Mouse (Mus musculus) kidney, embryonic 15.5 days (tissue): Measurements from ENCODE around the gene Nhp2. TPM values are rescaled to one million over a fixed set of nuclear protein-coding genes. Genes with fewer than 3 reads are reported as not detected.
"Not testable (repeated sequence)": the region's sequence is repeated elsewhere in the genome, so short reads cannot be mapped to it uniquely, and the experiment has no call there.

ENCODE experiments used
- ATAC-seq: fragments of 200-750 bp; cut with Nextera tagmentation; replicated peaks from 2 replicates; pipeline ENCODE4 v1.8.0; 2017; ENCODE audit warnings: moderate TSS enrichment; ENCODE audit not compliant: low FRiP score
- H3K27ac ChIP-seq: fragments of 300-500 bp; sonication (generic); 2 replicates; pipeline ENCODE4 v1.5.1; 2015; ENCODE audit warnings: mild to moderate bottlenecking, inconsistent platforms
- H3K27me3 ChIP-seq: fragments of 300-500 bp; sonication (generic); 2 replicates; pipeline ENCODE4 v1.6.1; 2015; ENCODE audit warnings: inconsistent platforms
- H3K36me3 ChIP-seq: fragments of 300-500 bp; sonication (generic); 2 replicates; pipeline ENCODE4 v1.6.1; 2015; ENCODE audit warnings: inconsistent platforms
- H3K4me1 ChIP-seq: fragments of 300-500 bp; sonication (generic); 2 replicates; pipeline ENCODE4 v1.6.1; 2015; ENCODE audit warnings: inconsistent platforms
- H3K4me2 ChIP-seq: fragments of 300-500 bp; sonication (generic); 2 replicates; pipeline ENCODE4 v1.6.1; 2015; ENCODE audit warnings: moderate library complexity, mild to moderate bottlenecking, inconsistent platforms
- H3K4me3 ChIP-seq: fragments of 300-500 bp; sonication (generic); replicated peaks from 2 replicates; pipeline ENCODE4 v1.5.1; 2015; ENCODE audit warnings: mild to moderate bottlenecking, inconsistent platforms
- H3K9ac ChIP-seq: fragments of 300-500 bp; sonication (generic); 2 replicates; pipeline ENCODE4 v1.6.1; 2015; ENCODE audit warnings: mild to moderate bottlenecking, inconsistent platforms
- H3K9me3 ChIP-seq: fragments of 300-500 bp; sonication (generic); replicated peaks from 2 replicates; pipeline ENCODE4 v1.6.1; 2016; ENCODE audit warnings: inconsistent platforms
- WGBS: fragments of 180-500 bp; shearing (Covaris S2); methylation state at CpG from one replicate; pipeline ENCODE4 v1.1.7; 2015; ENCODE audit warnings: mixed read lengths; 5-methylcytosine and 5-hydroxymethylcytosine counted together
- polyA plus RNA-seq: library from polyadenylated mRNA; unstranded; fragments of >200 nt; fragmentation: Nextera tagmentation; extraction: Ambion mirVana; gene quantifications from 2 replicates; pipeline ENCODE4 v1.2.1, GENCODE M21; 2015

Nhp2 gene
- polyA plus RNA-seq, 1 experiment from 2014 or later = 163 TPM

DNA sequence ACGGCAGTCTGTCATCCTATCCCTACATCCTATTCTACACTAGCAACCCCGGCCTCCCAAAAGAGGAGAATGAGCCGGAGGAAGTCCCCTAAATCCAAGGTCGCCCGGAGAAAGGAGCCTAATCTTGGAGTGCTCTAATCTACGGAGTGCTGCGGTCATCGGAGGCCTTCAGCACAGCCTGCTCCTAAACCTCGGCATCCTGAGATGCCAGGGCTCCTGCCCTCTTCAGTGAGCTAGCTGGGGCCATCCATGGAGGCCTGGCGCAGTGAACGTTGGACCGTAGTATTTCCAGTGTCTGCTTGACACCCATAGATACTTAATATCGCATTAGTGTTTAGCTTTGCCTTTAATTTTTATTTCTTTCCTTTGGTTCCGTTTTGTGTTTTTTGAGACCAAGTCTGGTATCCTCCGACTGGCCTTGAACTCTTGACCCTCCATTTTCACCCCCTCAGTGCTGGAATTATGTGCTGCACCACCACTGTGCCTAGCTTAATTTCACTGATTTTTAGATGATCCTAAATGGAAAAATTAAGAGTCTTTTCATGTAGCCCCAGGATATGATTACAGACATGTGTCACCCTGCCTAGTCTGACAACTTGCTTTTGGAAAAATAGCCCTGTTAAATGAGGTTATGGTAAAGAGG lies 12.3 kb upstream of the Nhp2 start:
- Histone ChIP-seq H3K27me3 (no peaks in the 10 kb centered on the region), H3K27ac (peak overlapping the region; percentile 95), H3K9ac (peak overlapping the region; percentile 99), H3K4me2 (peak overlapping the region; percentile 69), H3K9me3 (no peaks in the 10 kb centered on the region), H3K4me1 (peaks cover 37% of the 10 kb centered on the region), H3K4me3 (peak overlapping the region; percentile 95), H3K36me3 (peaks cover 35% of the 10 kb centered on the region)
- 5% methylated on average over 15 of the region's 15 CpGs for WGBS
- ATAC-seq = peak; percentile 59

DNA sequence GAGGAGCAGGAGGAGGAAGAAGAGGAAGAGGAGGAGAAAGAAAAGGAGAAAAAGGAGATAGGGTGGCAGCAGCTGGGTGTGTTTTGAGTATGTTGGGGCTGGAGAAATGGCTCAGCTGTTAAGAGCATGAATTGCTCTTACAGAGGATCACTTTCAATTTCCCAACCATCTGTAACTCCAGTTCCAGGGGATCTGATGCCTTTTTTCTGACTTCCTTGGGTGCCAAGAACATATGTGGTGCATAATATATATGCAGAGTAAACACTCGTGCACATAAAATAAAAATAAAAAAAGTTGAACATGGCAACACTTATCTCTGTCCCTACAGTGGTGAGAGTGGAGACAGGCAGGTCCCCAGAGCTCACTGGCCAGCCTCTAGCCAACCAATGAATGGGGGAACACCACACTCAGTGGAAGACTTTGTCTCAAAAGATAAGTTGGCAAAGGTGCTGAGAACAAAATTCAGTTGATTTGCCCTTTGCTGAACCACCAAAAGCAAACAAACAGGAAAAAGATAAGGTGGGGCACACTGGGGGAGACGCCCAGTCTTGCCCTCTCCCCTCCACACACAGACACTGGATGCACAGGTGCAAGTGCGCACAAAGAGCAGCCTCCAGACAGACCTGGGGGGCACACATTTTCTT lies 10.1 kb upstream of the Nhp2 start:
- ATAC-seq = no peak
- H3K27ac ChIP-seq = no peak overlapping the region
- peaks cover 16% of the 10 kb centered on the region for H3K4me1 ChIP-seq
- H3K4me2 ChIP-seq = no peak overlapping the region
- peaks cover 13% of the 10 kb centered on the region for H3K36me3 ChIP-seq
- H3K9me3 ChIP-seq = no peaks in the 10 kb centered on the region
- WGBS = 74% methylated on average over 3 of the region's 3 CpGs
- no peaks in the 10 kb centered on the region for H3K27me3 ChIP-seq
- H3K4me3 ChIP-seq = no peak overlapping the region
- H3K9ac ChIP-seq = no peak overlapping the region

GRCm38 (mm10) chr11:51609940-51610339 lies 9.6 kb upstream of the Nhp2 start:
- not testable (repeated sequence) for H3K36me3 ChIP-seq, H3K9me3 ChIP-seq, H3K27ac ChIP-seq, H3K9ac ChIP-seq, H3K4me3 ChIP-seq, H3K27me3 ChIP-seq, H3K4me2 ChIP-seq, ATAC-seq
- WGBS = 83% methylated on average over 5 of the region's 5 CpGs
- peaks cover 16% of the 10 kb centered on the region for H3K4me1 ChIP-seq

DNA sequence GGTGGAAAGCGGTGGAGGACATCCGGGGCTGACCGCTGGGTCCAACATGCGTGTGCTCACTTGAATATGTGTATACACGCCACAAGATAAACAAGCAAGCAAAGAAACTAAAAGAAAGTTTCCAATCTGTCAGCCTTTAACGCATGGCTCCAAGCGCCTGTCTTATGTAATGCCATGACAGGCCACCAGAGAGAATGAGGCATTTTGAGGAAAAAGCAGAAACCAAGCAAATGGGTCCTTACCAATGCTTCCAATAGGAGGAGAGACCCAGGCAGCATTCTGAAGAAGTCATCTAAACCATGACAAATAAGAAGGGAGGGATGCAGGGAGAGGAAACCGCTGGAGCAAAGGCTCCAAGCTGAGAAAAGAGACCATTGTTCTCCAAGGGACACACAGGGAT lies 5.3 kb upstream of the Nhp2 start:
- 86% methylated on average over 8 of the region's 8 CpGs for WGBS
- ATAC-seq = no peak
- Histone ChIP-seq H3K4me2 (no peak overlapping the region), H3K9me3 (no peaks in the 10 kb centered on the region), H3K9ac (no peak overlapping the region), H3K27me3 (no peaks in the 10 kb centered on the region), H3K4me1 (peaks cover 21% of the 10 kb centered on the region), H3K27ac (0 out of 2 replicates have a peak overlapping the region, but pooled peaks have one; percentile 95), H3K4me3 (no peak overlapping the region), H3K36me3 (no peaks in the 10 kb centered on the region)

DNA sequence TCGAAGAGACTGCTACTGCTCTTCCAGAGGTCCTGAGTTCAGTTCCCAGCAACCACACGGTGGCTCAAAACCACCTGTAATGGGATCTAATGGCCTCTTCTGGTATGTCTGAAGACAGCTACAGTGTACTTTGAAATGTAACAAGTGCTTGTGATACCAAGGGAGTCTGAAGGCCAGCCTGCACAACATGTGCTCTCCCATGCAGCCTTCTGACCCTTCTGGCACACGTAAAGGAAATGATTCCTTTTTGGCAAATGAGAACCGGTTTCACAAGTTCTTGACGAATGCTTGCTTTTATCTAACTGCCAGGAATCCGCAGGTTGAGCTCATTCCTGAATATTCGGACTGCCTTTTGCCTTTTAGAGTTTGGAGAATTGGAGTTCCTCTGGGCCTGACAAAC lies 4.4 kb upstream of the Nhp2 start:
- Histone ChIP-seq H3K4me3 (peak overlapping the region; percentile 43), H3K4me1 (peaks cover 22% of the 10 kb centered on the region), H3K9ac (peak overlapping the region; percentile 61), H3K27me3 (no peaks in the 10 kb centered on the region), H3K27ac (peak overlapping the region; percentile 95), H3K9me3 (no peaks in the 10 kb centered on the region), H3K4me2 (peak overlapping the region; percentile 70), H3K36me3 (no peaks in the 10 kb centered on the region)
- WGBS = 30% methylated on average over 7 of the region's 7 CpGs
- ATAC-seq = no peak

GRCm38 (mm10) chr11:51615601-51616000 lies 3.9 kb upstream of the Nhp2 start:
- Histone ChIP-seq H3K27ac (peak overlapping the region; percentile 95), H3K4me1 (peaks cover 26% of the 10 kb centered on the region), H3K9me3 (no peaks in the 10 kb centered on the region), H3K4me3 (peak overlapping the region; percentile 43), H3K9ac (peak overlapping the region; percentile 61), H3K27me3 (no peaks in the 10 kb centered on the region), H3K36me3 (no peaks in the 10 kb centered on the region), H3K4me2 (peak overlapping the region; percentile 70)
- WGBS = 2% methylated on average over 14 of the region's 14 CpGs
- peak; percentile 74 for ATAC-seq

DNA sequence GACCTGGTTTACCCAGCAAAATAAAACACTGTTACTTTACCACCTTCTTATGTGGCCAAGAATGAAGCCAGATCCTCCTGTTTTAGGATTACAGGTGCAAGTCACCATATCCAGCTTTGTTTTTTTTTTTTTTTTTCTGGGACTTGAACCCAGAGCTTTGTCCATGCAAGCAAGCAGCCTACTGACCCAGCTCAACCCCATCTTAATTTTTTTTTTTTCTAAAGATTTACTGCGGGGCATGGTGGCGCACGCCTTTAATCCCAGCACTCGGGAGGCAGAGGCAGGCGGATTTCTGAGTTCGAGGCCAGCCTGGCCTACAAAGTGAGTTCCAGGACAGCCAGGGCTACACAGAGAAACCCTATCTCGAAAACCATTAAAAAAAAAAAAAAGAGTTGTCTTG lies 3.4 kb upstream of the Nhp2 start:
- WGBS = 92% methylated on average over 7 of the region's 7 CpGs
- H3K27ac ChIP-seq = peak overlapping the region; percentile 95
- H3K4me2 ChIP-seq = peak overlapping the region; percentile 70
- not testable (repeated sequence) for H3K27me3 ChIP-seq, H3K9me3 ChIP-seq, H3K36me3 ChIP-seq, ATAC-seq
- H3K4me3 ChIP-seq = peak overlapping the region; percentile 43
- H3K4me1 ChIP-seq = peaks cover 32% of the 10 kb centered on the region
- peak overlapping the region; percentile 61 for H3K9ac ChIP-seq

DNA sequence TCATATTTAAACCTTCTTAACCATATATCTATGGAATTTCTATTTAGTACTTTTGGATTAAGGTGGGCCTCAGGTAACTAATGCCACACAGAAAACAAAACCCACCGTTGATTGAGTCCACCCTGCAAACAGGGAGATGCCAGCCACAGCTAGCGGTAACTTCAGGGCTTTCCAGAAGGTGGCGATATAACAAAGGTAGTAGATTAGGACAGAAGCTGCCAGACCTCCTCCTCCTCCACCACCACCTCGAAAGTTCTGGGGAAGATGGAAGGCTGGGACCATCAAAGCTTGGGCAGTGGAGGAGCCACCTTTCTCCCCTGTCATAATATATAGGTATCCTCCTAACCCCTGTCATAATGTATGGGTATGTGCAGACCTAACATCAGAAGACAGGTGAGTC lies 1.8 kb upstream of the Nhp2 start:
- Histone ChIP-seq H3K4me1 (peaks cover 39% of the 10 kb centered on the region), H3K27me3 (no peaks in the 10 kb centered on the region), H3K36me3 (peaks cover 16% of the 10 kb centered on the region), H3K9ac (no peak overlapping the region), H3K4me2 (no peak overlapping the region), H3K4me3 (no peak overlapping the region), H3K9me3 (no peaks in the 10 kb centered on the region), H3K27ac (peak overlapping the region; percentile 23; the same call in 1 of the 2 replicates)
- 4% methylated on average over 4 of the region's 4 CpGs for WGBS
- ATAC-seq = no peak

DNA sequence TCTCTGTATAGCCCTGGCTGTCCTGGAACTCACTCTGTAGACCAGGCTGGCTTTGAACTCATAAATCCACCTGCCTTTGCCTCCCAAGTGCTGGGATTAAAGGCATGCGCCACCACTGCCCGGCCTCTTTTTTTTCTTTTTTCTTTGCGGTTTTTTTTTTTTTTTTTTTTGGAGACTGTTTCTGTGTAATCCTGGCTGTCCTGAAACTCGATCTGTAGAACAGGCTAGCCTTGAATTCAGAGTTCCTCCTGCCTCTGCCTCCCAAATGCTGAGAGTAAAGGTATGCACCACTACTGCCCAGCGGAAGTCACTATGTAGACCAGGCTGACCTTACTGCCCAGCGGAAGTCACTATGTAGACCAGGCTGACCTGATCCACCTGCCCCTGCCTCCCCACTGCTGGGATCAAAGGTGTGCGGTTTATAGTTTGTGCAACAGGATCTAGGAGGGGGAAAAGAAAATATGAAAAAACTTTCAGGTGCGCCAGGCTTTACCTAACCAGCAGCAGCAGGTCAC lies 584 bp upstream of the Nhp2 start:
- H3K9me3 ChIP-seq = no peaks in the 10 kb centered on the region
- peaks cover 39% of the 10 kb centered on the region for H3K4me1 ChIP-seq
- ATAC-seq = peak; percentile 57; the same call in 1 of the 2 replicates
- peak overlapping the region; percentile 61 for H3K4me3 ChIP-seq
- peaks cover 29% of the 10 kb centered on the region for H3K36me3 ChIP-seq
- no peak overlapping the region for H3K9ac ChIP-seq
- H3K27me3 ChIP-seq = no peaks in the 10 kb centered on the region
- 57% methylated on average over 8 of the region's 8 CpGs for WGBS
- H3K27ac ChIP-seq = no peak overlapping the region
- H3K4me2 ChIP-seq = peak overlapping the region; percentile 65

GRCm38 (mm10) chr11:51620084-51620483 lies 549 bp downstream of the Nhp2 start:
- Histone ChIP-seq H3K4me1 (peaks cover 32% of the 10 kb centered on the region), H3K27me3 (no peaks in the 10 kb centered on the region), H3K9me3 (no peaks in the 10 kb centered on the region), H3K4me2 (peak overlapping the region; percentile 65), H3K27ac (peak overlapping the region; percentile 46), H3K4me3 (peak overlapping the region; percentile 61), H3K36me3 (peaks cover 40% of the 10 kb centered on the region), H3K9ac (peak overlapping the region; percentile 58)
- no peak for ATAC-seq
- whole genome bisulfite sequencing = 2% methylated on average over 11 of the region's 11 CpGs

DNA sequence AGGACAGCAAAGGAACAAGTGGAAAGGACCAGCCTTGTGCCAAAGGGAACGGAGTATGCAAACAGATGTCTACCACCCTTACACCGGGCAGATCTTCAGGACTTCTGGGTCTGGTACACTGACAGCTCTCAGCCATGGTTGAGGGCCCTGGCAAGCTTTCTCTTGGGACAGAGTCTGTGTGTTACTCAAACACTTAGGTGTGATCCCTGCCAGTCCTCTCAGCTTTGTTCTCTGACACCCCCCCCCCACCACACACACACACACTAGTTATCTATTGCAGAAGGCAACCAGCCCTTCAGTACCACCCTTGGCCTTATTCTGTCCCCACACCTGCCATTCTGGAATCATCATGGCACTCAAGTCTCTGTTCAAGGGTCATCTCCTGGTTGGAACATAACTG lies 2.2 kb downstream of the Nhp2 start:
- Histone ChIP-seq H3K9ac (no peak overlapping the region), H3K27me3 (no peaks in the 10 kb centered on the region), H3K9me3 (no peaks in the 10 kb centered on the region), H3K4me3 (no peak overlapping the region), H3K27ac (no peak overlapping the region), H3K4me2 (no peak overlapping the region), H3K36me3 (peaks cover 56% of the 10 kb centered on the region), H3K4me1 (peaks cover 22% of the 10 kb centered on the region)
- ATAC-seq = no peak
- WGBS = 96% methylated on average over 2 of the region's 2 CpGs

DNA sequence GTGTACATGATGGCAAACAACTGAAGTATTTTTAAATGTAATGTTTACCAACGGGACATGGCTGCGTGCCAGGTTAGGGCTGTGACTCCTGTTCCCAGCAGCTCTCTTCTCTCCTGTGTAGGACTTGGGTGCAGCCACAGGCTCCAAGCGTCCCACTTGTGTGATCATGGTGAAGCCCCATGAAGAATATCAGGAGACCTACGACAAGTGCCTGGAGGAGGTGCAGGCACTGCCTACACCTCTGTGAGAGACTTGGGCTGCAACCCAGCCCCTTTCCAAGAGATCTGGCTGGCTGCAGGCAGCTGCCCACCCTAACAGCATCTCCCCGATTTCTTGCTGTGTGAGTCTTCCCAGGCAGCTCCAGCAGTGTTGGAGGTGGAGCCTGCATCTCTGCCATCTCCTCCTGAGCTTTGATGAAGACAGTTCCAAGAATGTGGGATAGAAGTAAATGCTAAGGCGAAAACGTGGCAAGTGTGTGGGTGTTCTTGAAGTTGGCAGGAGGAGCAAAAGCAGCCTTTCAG lies 3.5 kb downstream of the Nhp2 start:
- peaks cover 69% of the 10 kb centered on the region for H3K36me3 ChIP-seq

More for the DNA sequence above, 3.5 kb downstream of the Nhp2 start:
- no peak overlapping the region for H3K4me2 ChIP-seq
- WGBS = 90% methylated on average over 7 of the region's 7 CpGs
- no peak overlapping the region for H3K27ac ChIP-seq
- H3K9ac ChIP-seq = no peak overlapping the region
- H3K27me3 ChIP-seq = no peaks in the 10 kb centered on the region
- H3K4me1 ChIP-seq = peaks cover 22% of the 10 kb centered on the region
- ATAC-seq = no peak
- H3K4me3 ChIP-seq = no peak overlapping the region
- no peaks in the 10 kb centered on the region for H3K9me3 ChIP-seq
